Mouse (Mus musculus) hindbrain, embryonic 11.5 days (tissue): ENCODE results near the gene Cuedc1. TPM values are rescaled to one million over a fixed set of nuclear protein-coding genes. Genes with fewer than 3 reads are reported as not detected.
A peak's percentile ranks its signal among the peaks of the same experiment; 100 is the strongest.

Experiments used
- ATAC-seq: fragments of 200-750 bp; cut with Nextera tagmentation; 2 replicates; pipeline ENCODE4 v1.8.0; 2017; ENCODE audit warnings: mild to moderate bottlenecking, moderate TSS enrichment, moderate library complexity; ENCODE audit not compliant: low FRiP score
- DNase-seq: peaks from one replicate; pipeline ENCODE4 v3.0.0-alpha.2; 2015; ENCODE audit warnings: low spot score
- H3K27ac ChIP-seq: fragments of 300-500 bp; sonication (generic); 2 replicates; pipeline ENCODE4 v1.5.1; 2014; ENCODE audit warnings: mild to moderate bottlenecking, low read depth, low read length
- H3K27me3 ChIP-seq: fragments of 300-500 bp; sonication (generic); 2 replicates; pipeline ENCODE4 v1.6.1; 2014; ENCODE audit warnings: mild to moderate bottlenecking, low read length, moderate library complexity, mixed read lengths; ENCODE audit not compliant: control insufficient read depth, insufficient read depth
- H3K36me3 ChIP-seq: fragments of 300-500 bp; sonication (generic); 2 replicates; pipeline ENCODE4 v1.6.1; 2014; ENCODE audit warnings: mild to moderate bottlenecking, low read length, moderate library complexity, mixed read lengths; ENCODE audit not compliant: control insufficient read depth, insufficient read depth
- H3K4me1 ChIP-seq: fragments of 300-500 bp; sonication (generic); replicated peaks from 2 replicates; pipeline ENCODE4 v1.6.1; 2014; ENCODE audit warnings: low read length, mixed read lengths; ENCODE audit not compliant: control insufficient read depth, insufficient read depth
- H3K4me2 ChIP-seq: fragments of 300-500 bp; sonication (generic); replicated peaks from 2 replicates; pipeline ENCODE4 v1.6.1; 2014; ENCODE audit warnings: mild to moderate bottlenecking, low read depth, low read length
- H3K4me3 ChIP-seq: fragments of 300-500 bp; sonication (generic); 2 replicates; pipeline ENCODE4 v1.5.1; 2014; ENCODE audit warnings: low read depth, low read length
- H3K9ac ChIP-seq: fragments of 300-500 bp; sonication (generic); 2 replicates; pipeline ENCODE4 v1.6.1; 2014; ENCODE audit warnings: low read depth, low read length
- H3K9me3 ChIP-seq: fragments of 300-500 bp; sonication (generic); 2 replicates; pipeline ENCODE4 v1.6.1; 2016; ENCODE audit warnings: low read length; ENCODE audit not compliant: control insufficient read depth
- WGBS: fragments of 180-500 bp; shearing (Covaris S2); extraction: QIAGEN DNeasy Blood & Tissue Kit; methylation state at CpG from one replicate; pipeline ENCODE4 v1.1.7; 2014; 5-methylcytosine and 5-hydroxymethylcytosine counted together
- polyA plus RNA-seq: library from polyadenylated mRNA; unstranded; fragments of >200 nt; fragmentation: Nextera tagmentation; extraction: Ambion mirVana; gene quantifications from 2 replicates; pipeline ENCODE4 v1.2.1, GENCODE M21; 2014

Gene Cuedc1
- 17.6 TPM in 2 replicates for polyA plus RNA-seq

DNA sequence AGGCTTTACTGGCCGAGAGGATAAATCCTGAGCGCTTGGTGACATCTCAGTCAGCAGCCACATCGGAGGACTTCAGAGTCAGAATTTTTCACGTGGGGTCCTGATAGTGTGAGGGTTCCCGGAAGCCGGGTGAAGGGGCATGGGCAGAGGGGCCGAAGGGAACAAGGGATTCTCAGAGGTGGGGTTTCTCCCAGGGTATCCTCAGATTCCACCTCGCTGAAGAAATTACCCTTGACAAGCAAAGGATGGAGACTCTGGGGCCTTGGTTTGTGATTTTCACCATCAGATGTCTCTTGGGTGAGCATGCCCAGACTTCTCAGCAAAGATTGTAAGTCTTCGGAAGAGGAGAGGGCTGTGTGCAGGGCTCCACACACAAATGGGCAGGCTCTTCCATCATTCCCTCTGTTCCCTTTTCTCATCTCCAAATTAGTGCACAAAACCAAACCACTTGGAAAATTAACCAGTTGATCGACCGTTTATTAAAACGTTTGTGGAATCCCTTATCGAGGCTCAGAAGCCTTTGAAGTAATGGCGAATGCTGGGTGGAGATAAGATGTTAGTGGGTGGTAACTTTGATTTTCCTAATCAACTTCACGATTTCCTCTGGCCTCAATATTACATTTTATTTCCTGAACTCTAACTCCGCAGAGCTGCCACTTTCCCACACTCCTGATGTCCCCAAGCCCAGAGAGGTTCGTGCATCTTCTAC lies at the start of gene Cuedc1:
TSS of gene Cuedc1 (plus strand) at position 38 of the 709 bp plus-strand sequence.
- H3K9me3 ChIP-seq, result no peaks in the 10 kb centered on the region
- ATAC-seq (no peak), DNase-seq (no peak)
- peak within 1 kb of the TSS; percentile 70 for H3K4me3 ChIP-seq
- 30% methylated on average over 17 of the region's 17 CpGs for WGBS
- no peaks in the 10 kb centered on the region for H3K27me3 ChIP-seq
- peaks cover 6% of the 10 kb centered on the region for H3K4me1 ChIP-seq
- peak within 1 kb of the TSS; percentile 96 for H3K9ac ChIP-seq
- no peaks in the 10 kb centered on the region for H3K36me3 ChIP-seq
- peak within 1 kb of the TSS; percentile 77 for H3K4me2 ChIP-seq
- peak within 1 kb of the TSS; percentile 92 for H3K27ac ChIP-seq

DNA sequence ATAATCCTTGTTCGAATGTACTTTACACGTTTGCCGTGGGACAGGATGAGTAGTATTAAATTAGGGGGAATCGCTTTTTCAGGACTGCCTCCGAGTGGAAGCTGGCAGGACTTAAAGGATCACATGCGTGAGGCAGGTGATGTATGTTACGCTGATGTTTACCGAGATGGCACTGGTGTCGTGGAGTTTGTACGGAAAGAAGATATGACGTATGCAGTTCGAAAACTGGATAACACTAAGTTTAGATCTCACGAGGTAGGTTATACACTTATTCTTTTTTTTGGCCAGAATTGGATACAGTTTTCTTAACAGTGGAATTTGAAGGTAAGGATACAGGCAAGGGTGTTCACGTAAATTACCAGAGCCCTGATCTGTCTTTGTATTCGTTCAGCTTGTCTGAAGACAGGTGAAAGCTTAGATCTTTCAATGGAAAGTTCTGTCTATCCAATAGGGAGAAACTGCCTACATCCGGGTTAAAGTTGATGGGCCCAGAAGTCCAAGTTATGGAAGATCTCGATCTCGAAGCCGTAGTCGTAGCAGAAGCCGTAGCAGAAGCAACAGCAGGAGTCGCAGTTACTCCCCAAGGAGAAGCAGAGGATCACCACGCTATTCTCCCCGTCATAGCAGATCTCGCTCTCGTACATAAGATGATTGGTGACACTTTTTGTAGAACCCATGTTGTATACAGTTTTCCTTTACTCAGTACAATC lies 48.7 kb upstream of the Cuedc1 start:
- Histone ChIP-seq H3K4me3 (peak overlapping the region; percentile 92), H3K9me3 (no peaks in the 10 kb centered on the region), H3K4me2 (peak overlapping the region; percentile 84), H3K27me3 (no peaks in the 10 kb centered on the region), H3K9ac (peak overlapping the region; percentile 99), H3K36me3 (peaks cover 3% of the 10 kb centered on the region; the same call in 1 of the 2 replicates), H3K27ac (no peak overlapping the region; the same call in 1 of the 2 replicates), H3K4me1 (no peaks in the 10 kb centered on the region)
- 29% methylated on average over 26 of the region's 26 CpGs for WGBS
- ATAC-seq (no peak), DNase-seq (peak; percentile 30)

DNA sequence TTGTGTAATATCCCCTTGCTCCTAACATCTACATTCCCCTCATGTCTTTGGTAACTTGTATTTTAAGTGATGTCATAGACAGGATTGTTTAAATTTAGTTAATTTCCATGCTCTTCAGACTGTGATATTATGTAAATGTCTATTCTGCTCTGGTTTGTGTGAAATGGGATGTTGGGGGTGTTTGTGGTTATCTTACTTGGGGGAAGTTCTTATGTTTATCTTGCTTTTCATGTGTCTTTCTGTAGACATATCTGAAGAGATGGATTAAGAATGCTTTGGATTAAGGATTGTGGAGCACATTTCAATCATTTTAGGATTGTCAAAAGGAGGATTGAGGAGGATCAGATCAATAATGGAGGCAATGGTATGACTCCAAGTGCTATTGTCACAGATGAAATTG lies 48.1 kb upstream of the Cuedc1 start:
- Histone ChIP-seq H3K36me3 (peaks cover 3% of the 10 kb centered on the region; the same call in 1 of the 2 replicates), H3K9ac (no peak overlapping the region), H3K4me1 (no peaks in the 10 kb centered on the region), H3K27ac (no peak overlapping the region), H3K4me2 (peak overlapping the region; percentile 84), H3K27me3 (no peaks in the 10 kb centered on the region), H3K4me3 (peak overlapping the region; percentile 92), H3K9me3 (no peaks in the 10 kb centered on the region)
- DNase-seq (no peak), ATAC-seq (no peak)

DNA sequence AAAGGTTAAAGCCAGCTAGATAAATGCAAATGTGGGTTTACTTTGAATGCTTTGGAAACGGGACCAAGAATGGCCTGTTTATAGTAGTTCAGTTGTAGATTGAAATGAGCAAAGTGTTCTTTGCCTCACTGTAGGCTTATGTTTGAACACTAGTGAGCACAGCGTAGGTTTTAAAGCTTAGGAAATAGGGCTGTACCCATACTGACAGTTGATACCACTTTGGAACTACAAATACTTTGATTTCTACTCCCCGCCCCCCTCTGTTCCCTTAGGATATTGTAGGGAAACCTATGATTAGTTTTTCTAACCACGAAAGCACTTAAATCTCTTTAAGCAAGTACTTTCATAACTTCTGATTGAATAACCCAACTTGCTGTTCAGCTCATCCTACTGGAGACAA lies 45.2 kb upstream of the Cuedc1 start:
- peaks cover 3% of the 10 kb centered on the region; the same call in 1 of the 2 replicates for H3K36me3 ChIP-seq
- ATAC-seq, result no peak
- 84% methylated on average over 4 of the region's 4 CpGs for WGBS

DNA sequence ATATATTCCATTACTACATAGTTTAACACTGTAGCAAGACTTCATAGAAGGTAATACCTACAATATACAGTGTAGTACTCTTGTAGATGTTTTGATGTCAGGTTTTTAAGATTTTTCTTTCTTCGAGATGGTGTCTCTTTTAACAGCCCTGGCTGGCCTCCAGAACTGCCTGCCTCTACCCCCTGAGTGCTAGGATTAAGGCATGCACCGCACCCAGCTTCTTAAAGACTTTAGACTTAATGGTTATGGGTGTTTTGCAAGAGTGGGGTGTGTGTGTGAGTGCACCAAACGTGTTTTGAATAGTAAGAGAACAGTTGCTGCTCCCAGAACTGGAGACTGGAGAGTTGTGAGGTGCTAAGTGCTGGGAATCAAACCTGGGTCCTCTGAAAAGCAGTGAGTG lies 44.0 kb upstream of the Cuedc1 start:
- peaks cover 3% of the 10 kb centered on the region; the same call in 1 of the 2 replicates for H3K36me3 ChIP-seq
- H3K4me3 ChIP-seq, result no peak overlapping the region
- DNase-seq, result no peak
- H3K9me3 ChIP-seq, result no peaks in the 10 kb centered on the region
- no peaks in the 10 kb centered on the region for H3K27me3 ChIP-seq
- H3K4me2 ChIP-seq, result no peak overlapping the region
- ATAC-seq, result no peak
- H3K27ac ChIP-seq, result no peak overlapping the region
- 75% methylated on average over 3 of the region's 3 CpGs for WGBS
- no peak overlapping the region for H3K9ac ChIP-seq
- H3K4me1 ChIP-seq, result no peaks in the 10 kb centered on the region

More for the DNA sequence above, 45.2 kb upstream of the Cuedc1 start:
- H3K9me3 ChIP-seq, result no peaks in the 10 kb centered on the region
- H3K4me3 ChIP-seq, result no peak overlapping the region
- DNase-seq, result no peak
- no peaks in the 10 kb centered on the region for H3K27me3 ChIP-seq
- no peak overlapping the region for H3K4me2 ChIP-seq
- no peak overlapping the region for H3K27ac ChIP-seq
- H3K4me1 ChIP-seq, result no peaks in the 10 kb centered on the region
- no peak overlapping the region for H3K9ac ChIP-seq

DNA sequence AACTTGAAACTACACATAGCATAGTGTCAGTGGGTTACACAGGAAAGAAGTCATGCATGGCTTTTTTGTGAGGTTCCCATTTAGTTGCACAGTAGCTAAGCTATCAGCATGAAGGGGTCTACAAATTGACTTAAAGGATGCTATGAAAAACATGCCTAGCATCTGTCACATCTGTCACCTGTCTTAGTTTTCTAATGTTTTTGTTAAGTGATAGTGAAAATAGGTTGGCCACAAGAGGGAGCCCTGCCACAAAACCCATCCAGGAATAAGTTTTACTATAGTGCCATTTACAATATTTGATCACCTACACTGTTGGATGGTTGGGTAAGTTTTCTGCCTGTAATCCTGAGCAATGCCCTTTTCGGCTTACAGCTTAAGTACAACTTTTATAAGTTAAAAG lies 43.3 kb upstream of the Cuedc1 start:
- no peak overlapping the region for H3K27ac ChIP-seq
- 61% methylated on average over 1 of the region's 1 CpGs for WGBS
- no peaks in the 10 kb centered on the region for H3K9me3 ChIP-seq
- H3K4me2 ChIP-seq, result no peak overlapping the region
- H3K4me1 ChIP-seq, result no peaks in the 10 kb centered on the region
- H3K27me3 ChIP-seq, result no peaks in the 10 kb centered on the region
- peak; percentile 74 for DNase-seq
- ATAC-seq, result no peak
- H3K9ac ChIP-seq, result no peak overlapping the region
- H3K4me3 ChIP-seq, result no peak overlapping the region
- no peaks in the 10 kb centered on the region for H3K36me3 ChIP-seq

DNA sequence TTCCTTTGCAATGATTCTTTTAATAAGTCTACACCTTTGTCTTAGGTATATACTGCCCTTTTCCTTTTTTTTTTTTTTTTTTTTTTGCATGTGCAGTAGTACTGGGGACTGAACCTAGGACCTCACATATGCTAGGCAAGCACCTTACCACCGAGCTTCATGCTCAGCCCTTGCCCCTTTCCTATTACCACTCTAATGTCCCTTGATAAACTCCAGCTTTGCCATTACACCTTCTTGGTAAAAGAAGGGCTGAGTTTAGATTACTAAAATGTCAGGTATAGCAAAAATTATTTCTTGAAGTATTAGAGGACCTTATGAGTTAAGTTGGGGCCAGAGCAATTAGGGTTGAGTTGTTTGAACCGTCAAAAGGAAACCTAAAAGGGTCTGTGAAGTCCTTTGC lies 42.1 kb upstream of the Cuedc1 start:
- H3K4me3 ChIP-seq, result no peak overlapping the region
- DNase-seq (no peak), ATAC-seq (no peak)
- no peaks in the 10 kb centered on the region for H3K9me3 ChIP-seq
- WGBS, result 82% methylated on average over 2 of the region's 2 CpGs
- no peak overlapping the region for H3K9ac ChIP-seq
- no peak overlapping the region for H3K4me2 ChIP-seq
- no peaks in the 10 kb centered on the region for H3K36me3 ChIP-seq
- no peaks in the 10 kb centered on the region for H3K27me3 ChIP-seq
- no peak overlapping the region for H3K27ac ChIP-seq
- no peaks in the 10 kb centered on the region for H3K4me1 ChIP-seq

DNA sequence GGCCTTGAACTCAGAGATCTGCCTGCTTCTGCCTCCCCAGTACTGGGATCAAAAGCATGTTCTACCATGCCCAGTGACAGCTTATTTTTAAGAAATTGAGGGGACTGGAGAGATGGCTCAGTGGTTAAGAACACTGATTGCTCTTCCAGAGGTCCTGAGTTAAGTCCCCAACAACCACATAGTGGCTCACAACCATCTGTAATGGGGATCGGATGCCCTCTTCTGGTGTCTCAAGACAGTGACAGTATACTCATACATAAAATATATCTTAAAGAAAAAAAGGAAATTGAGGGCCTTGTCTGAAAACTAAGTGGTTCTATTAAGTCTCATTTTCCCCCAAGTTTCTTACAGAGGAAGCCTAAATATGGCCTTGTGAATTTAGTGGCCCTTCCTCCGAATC lies 40.1 kb upstream of the Cuedc1 start:
- Histone ChIP-seq H3K9ac (no peak overlapping the region), H3K4me2 (no peak overlapping the region), H3K36me3 (no peaks in the 10 kb centered on the region), H3K27me3 (no peaks in the 10 kb centered on the region), H3K27ac (no peak overlapping the region), H3K9me3 (no peaks in the 10 kb centered on the region), H3K4me1 (no peaks in the 10 kb centered on the region), H3K4me3 (no peak overlapping the region)
- ATAC-seq (no peak), DNase-seq (no peak)
- WGBS, result 68% methylated on average over 2 of the region's 2 CpGs

DNA sequence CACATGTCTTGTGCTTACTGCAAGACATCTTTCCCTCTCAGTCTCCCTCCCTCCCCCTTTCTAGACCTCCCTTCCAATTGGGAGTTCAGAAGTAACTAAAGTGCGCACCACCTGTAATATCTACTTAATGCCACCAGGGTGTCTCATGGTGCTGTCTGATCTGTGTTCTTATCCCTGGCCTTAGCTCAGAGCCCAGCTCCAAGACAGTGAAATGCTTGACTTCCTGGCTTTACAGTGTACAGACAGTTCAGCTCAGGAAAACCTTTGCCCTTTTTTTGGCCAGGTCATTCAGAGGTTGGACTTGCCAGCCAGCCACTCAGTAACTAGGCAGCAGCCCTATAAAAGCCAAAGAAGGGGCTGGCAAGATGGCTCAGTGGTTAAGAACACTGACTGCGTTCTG lies 38.7 kb upstream of the Cuedc1 start:
- Histone ChIP-seq H3K4me1 (no peaks in the 10 kb centered on the region), H3K9ac (no peak overlapping the region), H3K4me3 (no peak overlapping the region), H3K4me2 (no peak overlapping the region), H3K27ac (no peak overlapping the region), H3K36me3 (no peaks in the 10 kb centered on the region), H3K9me3 (no peaks in the 10 kb centered on the region), H3K27me3 (no peaks in the 10 kb centered on the region)
- DNase-seq (peak; percentile 68), ATAC-seq (peak; percentile 49; the same call in 1 of the 2 replicates)
- WGBS, result 48% methylated on average over 2 of the region's 2 CpGs
